Mouse (Mus musculus): ENCODE data around the gene Stx1b. TPM values are rescaled to one million over a fixed set of nuclear protein-coding genes. Genes with fewer than 3 reads are reported as not detected.

Gene Stx1b
- total RNA-seq, 1 experiment from 2014 or later = not detected

DNA sequence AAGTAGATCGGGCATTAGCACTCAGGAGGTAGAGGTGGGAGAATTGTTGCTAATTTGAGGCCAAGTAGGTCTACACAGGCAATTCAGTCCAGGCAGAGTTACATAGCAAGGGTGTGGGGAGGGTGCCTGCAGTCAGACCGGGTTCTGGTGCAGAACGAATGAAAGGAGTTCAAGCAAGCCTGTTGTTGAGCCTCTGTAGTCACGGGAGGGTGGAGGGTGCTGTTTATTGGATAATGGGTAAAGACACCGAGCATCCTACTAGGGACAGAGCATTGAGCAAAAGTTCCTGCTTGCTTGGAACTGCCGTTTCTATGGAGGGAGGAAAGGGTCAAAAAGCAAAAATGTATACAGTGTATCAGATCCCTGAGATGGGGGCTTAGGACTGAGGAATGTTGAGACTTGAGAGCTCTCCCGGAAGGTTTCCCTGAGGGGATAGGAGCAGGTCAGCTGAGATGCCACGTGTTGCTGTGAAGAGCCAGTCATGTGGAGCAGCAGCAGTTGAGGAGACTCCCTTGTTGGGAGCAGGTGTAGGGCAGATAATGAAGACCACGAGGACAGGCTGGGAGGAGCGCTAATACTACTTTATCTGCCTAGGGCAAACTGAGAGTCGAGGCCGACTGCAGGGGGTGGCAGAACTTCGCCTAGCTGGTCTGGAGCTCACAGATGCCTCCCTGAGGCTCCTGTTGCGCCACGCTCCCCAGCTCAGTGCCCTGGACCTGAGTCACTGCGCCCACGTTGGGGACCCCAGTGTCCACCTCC lies 57.3 kb downstream of the Stx1b start:
- no peak for ATAC-seq (ENCODE audit: extremely low read depth, insufficient number of reproducible peaks, low FRiP score, poor library complexity, severe bottlenecking)

DNA sequence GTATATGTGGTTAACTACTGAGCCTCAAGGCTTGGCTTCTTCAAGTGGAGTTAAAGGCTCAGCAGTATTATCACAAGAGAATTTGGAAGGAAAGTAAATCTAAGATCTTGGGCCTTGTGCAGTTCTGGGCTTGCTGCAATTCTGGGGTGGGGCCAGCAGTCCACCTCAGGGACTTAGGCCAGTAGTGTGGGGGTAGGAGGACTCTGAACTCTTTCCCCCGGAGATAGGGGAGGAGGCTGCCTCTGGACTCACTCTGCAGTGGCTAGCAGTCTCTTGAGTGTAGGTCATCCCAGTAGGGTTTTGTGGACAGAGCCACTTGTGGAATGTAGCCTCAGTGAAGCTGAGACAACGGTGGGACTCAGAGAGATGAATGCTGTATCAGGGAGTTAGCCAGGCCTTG lies 58.6 kb downstream of the Stx1b start:
- no peak for ATAC-seq (ENCODE audit: extremely low read depth, insufficient number of reproducible peaks, low FRiP score, poor library complexity, severe bottlenecking)

DNA sequence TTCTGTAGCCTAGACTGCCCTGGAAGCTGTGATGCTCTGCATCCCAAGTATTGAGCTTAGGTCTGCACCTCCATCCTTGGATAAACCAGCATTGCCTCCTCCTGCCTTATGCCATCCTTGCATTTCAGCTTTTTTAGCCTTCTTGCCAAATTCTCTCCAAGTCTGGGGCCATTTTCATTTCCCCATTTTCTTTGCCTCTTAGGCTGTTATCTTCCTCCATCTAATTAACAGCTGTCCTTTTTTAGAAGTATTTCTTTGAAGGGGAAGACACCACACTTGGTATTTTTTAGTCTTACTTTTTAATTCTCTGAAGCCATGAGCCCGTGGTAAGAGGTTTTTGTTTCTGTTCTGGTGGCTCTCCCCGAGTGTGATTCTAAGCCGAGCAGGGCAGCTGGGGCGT lies 60.7 kb downstream of the Stx1b start:
- ATAC-seq (ENCODE audit: extremely low read depth, insufficient number of reproducible peaks, low FRiP score, poor library complexity, severe bottlenecking) = no peak

DNA sequence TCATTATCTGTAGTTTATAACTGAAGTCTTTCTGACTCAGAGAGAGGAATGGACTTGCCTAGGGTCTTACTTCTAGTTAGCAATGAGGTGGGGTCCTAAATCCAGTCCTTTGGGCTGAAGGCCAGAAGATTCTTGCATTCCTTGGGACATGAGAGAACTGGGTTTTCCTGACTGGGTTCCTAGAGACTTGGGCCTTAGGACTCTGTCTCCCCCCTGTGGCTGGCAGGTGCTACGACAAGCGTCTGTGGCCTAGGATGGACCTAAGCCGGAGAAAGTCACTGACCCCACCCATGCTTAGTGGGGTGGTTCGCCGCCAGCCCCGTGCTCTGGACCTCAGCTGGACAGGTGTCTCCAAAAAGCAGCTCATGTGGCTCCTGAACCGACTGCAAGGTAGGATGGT lies 63.3 kb downstream of the Stx1b start:
- peak; percentile 71 for ATAC-seq (ENCODE audit: extremely low read depth, insufficient number of reproducible peaks, low FRiP score, poor library complexity, severe bottlenecking)

DNA sequence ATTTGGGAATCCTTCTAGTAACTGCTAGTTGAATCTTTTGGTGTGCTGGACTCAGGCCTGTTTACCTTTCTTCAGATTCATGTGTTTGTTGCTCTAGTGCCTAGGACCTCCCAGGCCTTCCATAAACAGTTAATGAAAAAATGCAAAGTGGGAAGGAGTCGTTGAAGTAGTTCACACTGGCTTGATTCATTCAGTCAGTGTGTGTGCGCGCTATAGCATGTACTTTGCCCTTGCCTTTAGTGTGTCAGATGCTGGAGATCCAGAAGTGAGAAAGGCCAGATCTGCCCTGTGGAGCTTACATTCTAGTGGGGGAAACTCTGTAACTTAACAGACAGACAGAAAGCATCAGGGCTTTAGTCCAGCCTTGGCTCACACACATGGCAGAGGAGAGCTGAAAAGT lies 63.9 kb downstream of the Stx1b start:
- no peak for ATAC-seq (ENCODE audit: extremely low read depth, insufficient number of reproducible peaks, low FRiP score, poor library complexity, severe bottlenecking)

DNA sequence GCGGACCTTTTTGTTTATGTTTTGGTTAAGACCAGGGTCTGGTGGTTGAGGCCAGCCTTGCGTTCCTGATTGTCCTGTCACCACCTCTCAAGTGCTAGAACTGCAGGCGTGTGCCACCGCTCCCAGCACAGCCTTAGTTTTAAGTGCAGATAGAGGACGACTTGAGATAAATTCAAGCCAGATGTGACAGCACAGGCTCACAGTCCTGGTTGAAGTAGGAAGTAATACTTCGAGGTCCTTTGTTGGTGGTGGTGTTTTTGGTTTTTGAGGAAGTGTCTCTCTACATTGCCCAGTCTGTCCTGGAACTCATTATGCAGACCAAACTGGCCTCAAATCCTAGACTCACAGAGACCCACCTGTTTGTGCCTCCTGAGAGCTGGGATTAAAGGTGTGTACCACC lies 64.6 kb downstream of the Stx1b start:
- no peak for ATAC-seq (ENCODE audit: extremely low read depth, insufficient number of reproducible peaks, low FRiP score, poor library complexity, severe bottlenecking)

Other genes starting within 250 kb of the Stx1b start
- gene Ccdc189, start 236.0 kb downstream of the Stx1b start, total RNA-seq (2017) = 11.8 and 16.8 TPM in 2 replicates
- gene Rnf40, start 235.8 kb downstream of the Stx1b start, total RNA-seq (2017) = 127 and 137 TPM in 2 replicates
- gene Zfp629, start 208.8 kb downstream of the Stx1b start, total RNA-seq (2017) = 1.7 and 2.2 TPM in 2 replicates
- 11.6 and 17.4 TPM in 2 replicates for gene Bcl7c, start 115.6 kb downstream of the Stx1b start, total RNA-seq (2017)
- gene Ctf1, start 111.8 kb downstream of the Stx1b start, total RNA-seq (2017) = not detected in 2 replicates
- not detected in 2 replicates for gene Ctf2, start 92.4 kb downstream of the Stx1b start, total RNA-seq (2017)
- gene Fbxl19, start 80.0 kb downstream of the Stx1b start, total RNA-seq (2017) = 9.0 and 9.2 TPM in 2 replicates
- 35.7 and 42.8 TPM in 2 replicates for gene Orai3, start 54.7 kb downstream of the Stx1b start, total RNA-seq (2017)
- 14.4 and 16.7 TPM in 2 replicates for gene Setd1a, start 47.9 kb downstream of the Stx1b start, total RNA-seq (2017)
- 3.3 and 3.5 TPM in 2 replicates for gene Gm49388, start 38.9 kb downstream of the Stx1b start, total RNA-seq (2017)
- 4.4 and 4.5 TPM in 2 replicates for gene Hsd3b7, start 23.9 kb downstream of the Stx1b start, total RNA-seq (2017)
- gene Stx4a, start 255 bp downstream of the Stx1b start, total RNA-seq (2017) = 93.0 and 99.9 TPM in 2 replicates
- gene Zfp646, start 51.7 kb upstream of the Stx1b start, total RNA-seq (2017) = 93.1 and 93.5 TPM in 2 replicates
- 6.2 and 12.5 TPM in 2 replicates for gene Zfp668, start 52.3 kb upstream of the Stx1b start, total RNA-seq (2017)
- gene Prss53, start 66.4 kb upstream of the Stx1b start, total RNA-seq (2017) = not detected in 2 replicates
- gene Gm21974, start 70.9 kb upstream of the Stx1b start, total RNA-seq (2017) = not detected in 2 replicates
- 4.8 and 8.5 TPM in 2 replicates for gene Vkorc1, start 71.1 kb upstream of the Stx1b start, total RNA-seq (2017)
- gene Bckdk, start 79.5 kb upstream of the Stx1b start, total RNA-seq (2017) = 9.6 and 11.6 TPM in 2 replicates
- 50.2 and 71.2 TPM in 2 replicates for gene Kat8, start 88.0 kb upstream of the Stx1b start, total RNA-seq (2017)
- gene Prss8, start 105.6 kb upstream of the Stx1b start, total RNA-seq (2017) = 0.25 and 1.3 TPM in 2 replicates
- 1.2 and 2.0 TPM in 2 replicates for gene Prss36, start 122.2 kb upstream of the Stx1b start, total RNA-seq (2017)
- gene Fus, start 142.9 kb upstream of the Stx1b start, total RNA-seq (2017) = 121 and 134 TPM in 2 replicates
- gene Pycard, start 169.3 kb upstream of the Stx1b start, total RNA-seq (2017) = 10.5 and 16.2 TPM in 2 replicates
- 0.70 and 0.86 TPM in 2 replicates for gene Trim72, start 179.4 kb upstream of the Stx1b start, total RNA-seq (2017)
- 339 and 346 TPM in 2 replicates for gene Itgam, start 238.1 kb upstream of the Stx1b start, total RNA-seq (2017)
- 23.6 and 30.6 TPM in 2 replicates for gene Gm49368, start 238.1 kb upstream of the Stx1b start, total RNA-seq (2017)

All from neutrophil, adult 5-6 weeks (primary cell).